17 mouse cellular contexts compared by ENCODE assay signal in the genomic region with DNA sequence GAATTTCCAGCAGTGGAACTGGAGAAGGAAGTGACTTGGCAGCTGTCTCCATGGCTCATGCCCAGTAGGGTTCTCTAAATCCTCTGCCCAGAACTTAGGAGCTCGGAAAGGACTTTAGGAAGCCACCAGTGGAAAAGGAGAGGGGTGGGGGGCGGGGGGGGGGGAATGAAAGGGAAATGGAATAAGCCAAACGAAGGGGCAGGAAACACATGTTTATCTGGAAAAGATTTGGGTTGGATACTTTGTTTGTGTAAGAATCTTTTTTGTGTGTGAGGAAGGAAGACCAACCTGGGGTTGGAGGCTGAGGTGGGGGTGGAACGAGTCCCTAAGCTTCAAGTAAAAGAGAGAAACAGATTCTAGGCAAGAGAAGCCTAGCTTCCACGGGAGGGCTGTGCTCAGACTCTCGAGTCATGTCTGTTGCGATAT.
DNase-seq lines count a peak whose midpoint lies in the region; ATAC-seq and TF ChIP-seq lines count a peak whose summit lies in the region.
"Had no signal": no experiment of that assay in that cellular context is flagged by ENCODE, and none has a peak within 500 bp of the region (broad histone marks: within the 10 kb centered on the region; RNA-seq: fewer than 3 reads in every experiment).

No protein-coding gene starts in this region.

- TF ChIP-seq CTCF in gastrocnemius, adult 2 months (IDR thresholded peaks at IDR 0.05): no peak
- TF ChIP-seq CTCF in lung, postnatal 0 days (IDR thresholded peaks at IDR 0.05): no peak
- no peak for TF ChIP-seq CTCF in forebrain, postnatal 0 days (IDR thresholded peaks at IDR 0.05; ENCODE audit: low read depth)

- H3K4me1 ChIP-seq in lung, postnatal 0 days (ENCODE audit: insufficient read depth, low read depth, low read length): peaks cover 6% of the 10 kb centered on the region
- no peaks in the 10 kb centered on the region for H3K4me1 ChIP-seq in forebrain, postnatal 0 days (ENCODE audit: insufficient read depth)

- 47% methylated on average over 6 of the region's 7 CpGs for WGBS in lung, postnatal 0 days
- WGBS in forebrain, postnatal 0 days: 67% methylated on average over 7 of the region's 7 CpGs

- no peaks in the 10 kb centered on the region for H3K36me3 ChIP-seq in lung, postnatal 0 days (ENCODE audit: insufficient read depth, low read length)
- H3K36me3 ChIP-seq in forebrain, postnatal 0 days (ENCODE audit: insufficient read depth): no peaks in the 10 kb centered on the region
- H3K36me3 ChIP-seq: hindbrain, embryonic 12.5 days; limb, embryonic 13.5 days; midbrain, embryonic 13.5 days had no signal

- intact Hi-C loops in gastrocnemius, adult 2 months (cut with DNase I): no loop called here

- no peak overlapping the region for H3K4me2 ChIP-seq in lung, postnatal 0 days (replicated peaks; ENCODE audit: low read depth, low read length)
- no peak overlapping the region for H3K4me2 ChIP-seq in forebrain, postnatal 0 days (ENCODE audit: low read depth)
- H3K4me2 ChIP-seq: hindbrain, embryonic 12.5 days; limb, embryonic 13.5 days; midbrain, embryonic 13.5 days had no signal

- H3K27ac ChIP-seq in gastrocnemius, adult 2 months: peak overlapping the region; percentile 74
- H3K27ac ChIP-seq in lung, postnatal 0 days (ENCODE audit: low read length): peak overlapping the region; percentile 43; the same call in 1 of the 2 replicates
- H3K27ac ChIP-seq in forebrain, postnatal 0 days (ENCODE audit: low read depth, low read length): no peak overlapping the region
- H3K27ac ChIP-seq: hindbrain, embryonic 12.5 days; limb, embryonic 13.5 days; midbrain, embryonic 13.5 days had no signal

- peak; percentile 38; the same call in 1 of the 2 replicates for TF ChIP-seq EP300 in lung, postnatal 0 days (IDR thresholded peaks at IDR 0.05)

- H3K27me3 ChIP-seq in lung, postnatal 0 days (replicated peaks; ENCODE audit: insufficient read depth, low read length): no peaks in the 10 kb centered on the region
- H3K27me3 ChIP-seq in forebrain, postnatal 0 days (ENCODE audit: insufficient read depth, low read length): no peaks in the 10 kb centered on the region
- H3K27me3 ChIP-seq: CH12.LX; hindbrain, embryonic 12.5 days; limb, embryonic 13.5 days; midbrain, embryonic 13.5 days had no signal

- DNase-seq in gastrocnemius, adult 2 months: no peak
- DNase-seq in gastrocnemius, adult 18-20 months (ENCODE audit: low spot score): no peak
- DNase-seq in heart, adult 8-10 months (ENCODE audit: low spot score): peak; percentile 68
- DNase-seq in heart, postnatal 4 days: peak; percentile 37
- DNase-seq in lung, postnatal 0 days (ENCODE audit: low spot score): peak; percentile 51
- DNase-seq in retina, embryonic 14.5 days (ENCODE audit: low spot score): no peak
- DNase-seq in forebrain, postnatal 0 days: no peak
- DNase-seq: cerebellum, adult 11 months; right cerebral cortex, postnatal 4 days; thymus, postnatal 25 days had no signal

- H3K4me3 ChIP-seq in gastrocnemius, adult 2 months: no peak overlapping the region
- H3K4me3 ChIP-seq in lung, postnatal 0 days (ENCODE audit: low read depth, low read length): no peak overlapping the region
- no peak overlapping the region for H3K4me3 ChIP-seq in forebrain, postnatal 0 days (ENCODE audit: low read depth, low read length)
- H3K4me3 ChIP-seq: hindbrain, embryonic 12.5 days; limb, embryonic 13.5 days; midbrain, embryonic 13.5 days had no signal

- peak; percentile 33 for ATAC-seq in lung, postnatal 0 days
- ATAC-seq in frontal cortex, adult (ENCODE audit: low TSS enrichment): no peak
- ATAC-seq in forebrain, postnatal 0 days: no peak
- ATAC-seq: activated CD4-positive, CD25-positive, alpha-beta regulatory T cell, adult 4 months; intestine, embryonic 16.5 days; midbrain, embryonic 13.5 days had no signal

- no peaks in the 10 kb centered on the region for H3K9me3 ChIP-seq in lung, postnatal 0 days (ENCODE audit: low read length)
- H3K9me3 ChIP-seq in forebrain, postnatal 0 days (ENCODE audit: low read length): no peaks in the 10 kb centered on the region
- H3K9me3 ChIP-seq: hindbrain, embryonic 12.5 days; limb, embryonic 13.5 days; midbrain, embryonic 13.5 days had no signal

- no peak overlapping the region for H3K9ac ChIP-seq in lung, postnatal 0 days (replicated peaks; ENCODE audit: low read depth)
- no peak overlapping the region for H3K9ac ChIP-seq in forebrain, postnatal 0 days
- H3K9ac ChIP-seq: hindbrain, embryonic 12.5 days; limb, embryonic 13.5 days; midbrain, embryonic 13.5 days had no signal

Comparison
In these comparisons a context has a peak if more than half of its experiments do, and no peak if none do; other contexts are left out.
1. DNase-seq: peak in heart, adult 8-10 months (single experiment), heart, postnatal 4 days (single experiment) and lung, postnatal 0 days (single experiment); none in gastrocnemius, adult 2 months (single experiment), gastrocnemius, adult 18-20 months (single experiment), retina, embryonic 14.5 days (single experiment) and forebrain, postnatal 0 days (single experiment).